ENCODE assay signal across 3 mouse cellular contexts in genomic region chr14:53324367-53324766, GRCm38 (mm10).
A peak's percentile ranks its signal among the peaks of the same experiment; 100 is the strongest.
ATAC-seq lines count a peak whose summit lies in the region.

No protein-coding gene starts in this region.

- ATAC-seq in CD4-positive, CD25-positive, alpha-beta regulatory T cell, adult 4 months, result peak; percentile 75
- ATAC-seq in activated CD4-positive, CD25-positive, alpha-beta regulatory T cell, adult 4 months, result peak; percentile 54
- ATAC-seq in inflammation-experienced regulatory T-cells, adult 6 months, result peak; percentile 69
